Mouse (Mus musculus) forebrain, postnatal 0 days (tissue): ENCODE measurements around the gene Hist2h3b. TPM values are rescaled to one million over a fixed set of nuclear protein-coding genes. Genes with fewer than 3 reads are reported as not detected.

Experiments
- ATAC-seq: fragments of 200-750 bp; cut with Nextera tagmentation; 2 replicates; pipeline ENCODE4 v1.8.0; 2017; ENCODE audit warnings: mild to moderate bottlenecking, moderate library complexity
- DNase-seq: peaks from one replicate; pipeline ENCODE4 v3.0.0-alpha.2; 2015
- H3K27ac ChIP-seq: fragments of 300-500 bp; sonication (generic); 2 replicates; pipeline ENCODE4 v1.5.1; 2014; ENCODE audit warnings: low read depth, mild to moderate bottlenecking, antibody characterized with exemption, low read length, moderate library complexity, mixed read lengths
- H3K27me3 ChIP-seq: fragments of 300-500 bp; sonication (generic); 2 replicates; pipeline ENCODE4 v1.6.1; 2014; ENCODE audit warnings: mild to moderate bottlenecking, low read length, mixed read lengths; ENCODE audit not compliant: insufficient read depth
- H3K36me3 ChIP-seq: fragments of 300-500 bp; sonication (generic); 2 replicates; pipeline ENCODE4 v1.6.1; 2014; ENCODE audit warnings: mild to moderate bottlenecking, moderate library complexity; ENCODE audit not compliant: insufficient read depth
- H3K4me1 ChIP-seq: fragments of 300-500 bp; sonication (generic); 2 replicates; pipeline ENCODE4 v1.6.1; 2014; ENCODE audit warnings: antibody characterized with exemption; ENCODE audit not compliant: insufficient read depth
- H3K4me2 ChIP-seq: fragments of 300-500 bp; sonication (generic); 2 replicates; pipeline ENCODE4 v1.6.1; 2014; ENCODE audit warnings: low read depth, mild to moderate bottlenecking, moderate library complexity
- H3K4me3 ChIP-seq: fragments of 300-500 bp; sonication (generic); 2 replicates; pipeline ENCODE4 v1.5.1; 2014; ENCODE audit warnings: low read depth, low read length, mixed read lengths
- H3K9ac ChIP-seq: fragments of 300-500 bp; sonication (generic); 2 replicates; pipeline ENCODE4 v1.6.1; 2014; ENCODE audit warnings: mild to moderate bottlenecking
- H3K9me3 ChIP-seq: fragments of 300-500 bp; sonication (generic); 2 replicates; pipeline ENCODE4 v1.6.1; 2016; ENCODE audit warnings: low read length
- CTCF ChIP-seq: sonication (generic); IDR thresholded peaks from 2 replicates; pipeline ENCODE4 v1.5.1; 2016; ENCODE audit warnings: antibody characterized with exemption, control low read depth, low read depth
- WGBS: fragments of 180-500 bp; shearing (Covaris S2); extraction: QIAGEN DNeasy Blood & Tissue Kit; methylation state at CpG from one replicate; pipeline ENCODE4 v1.1.7; 2014; 5-methylcytosine and 5-hydroxymethylcytosine counted together
- polyA plus RNA-seq: library from polyadenylated mRNA; unstranded; fragments of >200 nt; fragmentation: Nextera tagmentation; extraction: Ambion mirVana; gene quantifications from 2 replicates; pipeline ENCODE4 v1.2.1, GENCODE M21; 2015
- total RNA-seq: library from RNA; depleted of rRNA; stranded (reverse); fragments of >200 nt; gene quantifications from 2 replicates; pipeline ENCODE4 v1.2.3, GENCODE M21; 2014

Hist2h3b gene
- total and polyA plus RNA-seq, 2 experiments from 2014 or later = 9.7 to 545 TPM

- 60% methylated on average over 4 of the region's 4 CpGs for WGBS
- no peaks in the 10 kb centered on the region for H3K36me3 ChIP-seq
Observed at GRCm38 (mm10) chr3:96222774-96223173, 45.7 kb upstream of the Hist2h3b start.

GRCm38 (mm10) chr3:96225421-96225820, 43.0 kb upstream of the Hist2h3b start:
- DNase-seq (no peak), ATAC-seq (no peak)
- WGBS = 9% methylated on average over 2 of the region's 2 CpGs
- peaks cover 10% of the 10 kb centered on the region for H3K4me1 ChIP-seq
- H3K27ac ChIP-seq = no peak overlapping the region
- no peaks in the 10 kb centered on the region for H3K36me3 ChIP-seq
- no peaks in the 10 kb centered on the region for H3K9me3 ChIP-seq
- no peak overlapping the region for H3K4me3 ChIP-seq
- no peak for TF ChIP-seq CTCF
- H3K9ac ChIP-seq = no peak overlapping the region
- no peaks in the 10 kb centered on the region for H3K27me3 ChIP-seq
- H3K4me2 ChIP-seq = no peak overlapping the region

More at GRCm38 (mm10) chr3:96222774-96223173, 45.7 kb upstream of the Hist2h3b start:
- TF ChIP-seq CTCF = no peak
- Histone ChIP-seq H3K9ac (no peak overlapping the region), H3K27me3 (no peaks in the 10 kb centered on the region), H3K4me2 (peak overlapping the region; percentile 80), H3K4me3 (no peak overlapping the region), H3K9me3 (no peaks in the 10 kb centered on the region), H3K27ac (no peak overlapping the region), H3K4me1 (peaks cover 10% of the 10 kb centered on the region)
- DNase-seq = no peak
- no peak for ATAC-seq

- Histone ChIP-seq H3K9me3 (no peaks in the 10 kb centered on the region), H3K9ac (no peak overlapping the region), H3K27me3 (no peaks in the 10 kb centered on the region), H3K36me3 (no peaks in the 10 kb centered on the region), H3K27ac (no peak overlapping the region), H3K4me1 (peaks cover 10% of the 10 kb centered on the region), H3K4me2 (no peak overlapping the region), H3K4me3 (no peak overlapping the region)
- 77% methylated on average over 8 of the region's 8 CpGs for WGBS
- no peak for DNase-seq
- ATAC-seq = no peak
- no peak for TF ChIP-seq CTCF
Observed at GRCm38 (mm10) chr3:96226695-96227648, 41.5 kb upstream of the Hist2h3b start.

- no peak overlapping the region for H3K9ac ChIP-seq
- TF ChIP-seq CTCF = no peak
- DNase-seq (no peak), ATAC-seq (no peak)
- H3K36me3 ChIP-seq = no peaks in the 10 kb centered on the region
- H3K27ac ChIP-seq = no peak overlapping the region
- no peak overlapping the region for H3K4me2 ChIP-seq
- H3K4me3 ChIP-seq = no peak overlapping the region
- 0 out of 2 replicates have a peak, but pooled peaks cover 4% of the 10 kb centered on the region for H3K4me1 ChIP-seq
- H3K27me3 ChIP-seq = no peaks in the 10 kb centered on the region
- H3K9me3 ChIP-seq = no peaks in the 10 kb centered on the region
- WGBS = 79% methylated on average over 2 of the region's 2 CpGs
Observed at GRCm38 (mm10) chr3:96228828-96229227, 39.6 kb upstream of the Hist2h3b start.

GRCm38 (mm10) chr3:96230404-96230803, 38.0 kb upstream of the Hist2h3b start:
- Histone ChIP-seq H3K27me3 (no peaks in the 10 kb centered on the region), H3K4me1 (no peaks in the 10 kb centered on the region), H3K9ac (no peak overlapping the region), H3K4me3 (no peak overlapping the region), H3K4me2 (no peak overlapping the region), H3K36me3 (no peaks in the 10 kb centered on the region), H3K27ac (no peak overlapping the region), H3K9me3 (no peaks in the 10 kb centered on the region)
- DNase-seq (no peak), ATAC-seq (no peak)
- TF ChIP-seq CTCF = no peak
- 85% methylated on average over 2 of the region's 2 CpGs for WGBS

- Histone ChIP-seq H3K9ac (no peak overlapping the region), H3K27ac (no peak overlapping the region), H3K4me3 (no peak overlapping the region), H3K4me2 (no peak overlapping the region), H3K4me1 (no peaks in the 10 kb centered on the region), H3K27me3 (no peaks in the 10 kb centered on the region), H3K36me3 (no peaks in the 10 kb centered on the region), H3K9me3 (no peaks in the 10 kb centered on the region)
- 79% methylated on average over 4 of the region's 4 CpGs for WGBS
- no peak for DNase-seq
- no peak for ATAC-seq
- TF ChIP-seq CTCF = no peak
Observed at GRCm38 (mm10) chr3:96230910-96231757, 37.3 kb upstream of the Hist2h3b start.
